Mouse (Mus musculus) megakaryocyte, embryonic 14.5 days (primary cell): ENCODE measurements around the gene Nfib.

Source experiments
- FLI1 ChIP-seq: IDR thresholded peaks from 2 replicates; pipeline ENCODE4 v1.6.1; 2012; ENCODE audit warnings: low read length, inconsistent platforms, mixed read lengths
- GATA1 ChIP-seq: IDR thresholded peaks from 3 replicates; pipeline ENCODE4 v1.6.1; 2012; ENCODE audit warnings: mixed read lengths, low read length, inconsistent platforms, borderline replicate concordance

GRCm38 (mm10) chr4:82608768-82609610 lies 96.6 kb downstream of the Nfib start:
- TF ChIP-seq GATA1 (no peak), FLI1 (no peak)
